In the genomic region with DNA sequence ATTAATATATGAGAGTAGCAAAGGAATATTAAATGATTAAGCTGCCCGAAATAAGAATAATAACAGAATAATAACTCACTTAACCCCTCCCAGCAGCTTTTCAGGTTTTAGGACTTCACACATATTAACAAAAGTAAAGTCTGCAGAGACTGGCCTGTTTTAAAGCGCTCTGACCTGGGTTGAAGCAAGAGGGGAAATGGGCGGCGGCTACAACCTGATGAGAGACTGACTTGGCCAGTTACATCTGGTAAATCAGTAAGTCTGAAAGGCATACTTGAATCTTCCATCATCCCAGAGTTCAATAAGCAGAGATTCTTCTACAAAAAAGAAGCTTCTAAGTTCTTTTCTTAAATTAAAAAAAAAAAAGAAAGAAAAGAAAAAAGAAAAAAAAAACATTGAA, we compare ENCODE assay signal across 19 mouse cellular contexts.
DNase-seq lines count a peak whose midpoint lies in the region.
"Had no signal": no experiment of that assay in that cellular context is flagged by ENCODE, and none has a peak within 500 bp of the region (broad histone marks: within the 10 kb centered on the region; RNA-seq: fewer than 3 reads in every experiment).

No protein-coding gene starts in this region.

- intact Hi-C loops in heart, postnatal 10 days (cut with DNase I): loop anchor here (5.0 kb wide), 2 partner anchors 92 to 108 kb away; partner anchors contain the start of gene Adgrl4

- H3K27ac ChIP-seq in heart, embryonic 10.5 days: no peak overlapping the region
- H3K27ac ChIP-seq: embryonic facial prominence, embryonic 12.5 days; forebrain, embryonic 15.5 days; hindbrain, embryonic 10.5 days; hindbrain, embryonic 14.5 days; intestine, embryonic 15.5 days had no signal

- no peaks in the 10 kb centered on the region for H3K27me3 ChIP-seq in heart, embryonic 10.5 days (ENCODE audit: insufficient read depth, poor library complexity, severe bottlenecking)
- H3K27me3 ChIP-seq: CH12.LX; embryonic facial prominence, embryonic 12.5 days; forebrain, embryonic 15.5 days; intestine, embryonic 15.5 days had no signal

- no peaks in the 10 kb centered on the region for H3K9me3 ChIP-seq in heart, embryonic 10.5 days
- H3K9me3 ChIP-seq: embryonic facial prominence, embryonic 12.5 days; forebrain, embryonic 15.5 days; hindbrain, embryonic 10.5 days; intestine, embryonic 15.5 days had no signal

- 84% methylated on average over 4 of the region's 4 CpGs for WGBS in heart, embryonic 10.5 days

- H3K4me3 ChIP-seq in heart, embryonic 10.5 days: no peak overlapping the region
- H3K4me3 ChIP-seq: embryonic facial prominence, embryonic 12.5 days; forebrain, embryonic 15.5 days; hindbrain, embryonic 10.5 days; intestine, embryonic 15.5 days had no signal

- H3K36me3 ChIP-seq in heart, embryonic 10.5 days: no peaks in the 10 kb centered on the region
- H3K36me3 ChIP-seq: embryonic facial prominence, embryonic 12.5 days; forebrain, embryonic 15.5 days; hindbrain, embryonic 10.5 days; intestine, embryonic 15.5 days had no signal

- DNase-seq in heart, adult 11 months: peak; percentile 95
- DNase-seq in heart, embryonic 10.5 days (ENCODE audit: low spot score): no peak
- DNase-seq in heart, adult 9 months (ENCODE audit: low spot score in 2 of 2): peak; percentile 26 to 32
- DNase-seq in heart, postnatal 10 days: no peak
- peak; percentile 29 for DNase-seq in NIH3T3 (ENCODE audit: low read depth)
- peak; percentile 6 for DNase-seq in heart, postnatal 4 days
- DNase-seq: adrenal gland, adult 2 months; adrenal gland, postnatal 25 days; cerebellum, adult 18-20 months; cerebellum, adult 9-11 months; cerebellum, postnatal 36 days; gastrocnemius, postnatal 14 days; kidney, adult 9 months had no signal

- H3K4me1 ChIP-seq in heart, embryonic 10.5 days: peaks cover 11% of the 10 kb centered on the region
- H3K4me1 ChIP-seq: intestine, embryonic 15.5 days had no signal

Comparison
In these comparisons a context has a peak if more than half of its experiments do, and no peak if none do; other contexts are left out.
1. DNase-seq: peak in heart, adult 11 months (single experiment), heart, adult 9 months (2 of 2), NIH3T3 (single experiment) and heart, postnatal 4 days (single experiment); none in heart, embryonic 10.5 days (single experiment) and heart, postnatal 10 days (0 of 2).